Mouse (Mus musculus): ENCODE measurements around the gene Col12a1.

Gene Col12a1

DNA sequence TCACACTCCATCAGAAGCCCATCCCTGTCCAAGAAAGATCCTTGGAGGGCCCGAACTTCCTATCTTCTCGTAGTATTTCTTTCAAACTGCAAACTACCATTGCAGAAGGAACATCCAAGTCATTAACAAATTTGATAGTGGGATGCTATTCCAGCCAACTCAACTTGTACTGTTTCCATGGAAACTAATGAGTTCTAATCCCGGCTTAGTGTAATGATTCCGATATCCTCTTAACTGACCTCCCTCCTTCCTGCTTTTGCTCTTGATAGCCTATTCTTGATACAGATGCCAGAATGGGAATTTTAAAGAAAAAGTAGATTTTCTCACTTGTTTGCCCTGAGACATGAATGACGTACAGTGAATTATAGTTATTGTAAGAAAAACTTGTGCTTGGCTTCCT, 112.5 kb downstream of the Col12a1 start:
- in situ Hi-C loops (cut with MboI, MseI), result no loop called here

DNA sequence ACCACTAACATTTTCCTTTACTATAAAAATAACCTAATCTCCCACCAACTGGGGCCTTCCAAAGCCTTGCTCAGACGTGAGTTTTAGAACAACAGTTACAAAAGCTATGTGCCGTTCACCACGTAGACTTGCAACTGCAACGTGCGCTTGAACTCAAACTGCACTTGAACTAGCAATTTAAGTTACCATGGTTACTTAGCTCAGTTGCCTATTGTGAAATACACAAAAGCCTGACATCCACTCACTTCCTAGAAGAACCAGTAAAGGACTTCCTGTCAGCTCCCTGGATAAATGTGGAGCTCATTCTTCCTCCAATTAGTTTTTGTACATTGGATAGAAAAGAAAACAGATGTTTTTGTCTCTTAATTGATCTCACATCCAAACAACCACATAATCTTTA, 112.9 kb downstream of the Col12a1 start:
- in situ Hi-C loops (cut with MboI, MseI), result no loop called here

- in situ Hi-C loops (cut with MboI, MseI), result no loop called here
These were observed 114.1 kb downstream of the Col12a1 start for GRCm38 (mm10) chr9:79604546-79604945.

GRCm38 (mm10) chr9:79603448-79603847, 115.2 kb downstream of the Col12a1 start:
- in situ Hi-C loops (cut with MboI, MseI), result no loop called here

- in situ Hi-C loops (cut with MboI, MseI), result no loop called here
These were observed 118.4 kb downstream of the Col12a1 start for GRCm38 (mm10) chr9:79600237-79600570.

DNA sequence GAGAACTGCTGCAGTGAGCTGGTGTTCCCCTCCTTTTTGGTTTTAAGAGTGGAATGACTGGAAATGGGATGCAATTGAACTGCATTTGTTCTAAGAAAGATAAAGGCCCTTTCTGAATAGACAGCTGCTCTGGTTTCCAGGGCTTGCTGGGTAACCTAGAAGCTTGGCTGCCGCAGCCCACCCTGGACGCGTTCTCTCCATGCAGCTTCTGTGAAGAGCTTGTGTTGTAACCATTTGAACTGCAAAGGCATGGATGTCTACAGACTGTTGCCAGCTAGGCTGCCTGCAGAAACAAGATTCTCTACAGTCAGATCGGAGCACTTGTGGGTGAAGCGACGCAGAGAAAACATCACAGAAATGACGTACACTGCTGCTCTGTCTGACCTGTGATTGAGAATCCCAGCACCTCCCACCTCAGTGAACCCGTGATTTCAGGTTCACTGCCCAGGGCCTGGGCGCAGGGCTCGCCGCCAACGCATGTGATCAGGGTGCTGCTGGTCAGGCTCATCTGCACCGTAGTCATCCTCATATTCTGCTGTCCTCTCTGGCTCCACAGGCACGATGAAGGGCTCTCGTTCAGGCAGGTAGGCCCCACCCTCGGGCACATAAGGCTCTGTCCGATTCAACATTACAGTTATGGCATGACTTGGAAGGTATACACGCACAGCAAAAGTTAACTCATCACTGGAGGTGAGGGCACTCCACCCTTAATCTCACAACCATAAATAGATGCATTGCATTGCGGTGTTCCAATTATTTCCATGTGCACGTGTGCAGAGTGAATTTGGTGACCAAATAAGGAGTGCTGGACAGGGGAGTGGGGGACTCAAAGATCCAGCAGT, 119.0 kb downstream of the Col12a1 start:
- in situ Hi-C loops (cut with MboI, MseI), result no loop called here

- in situ Hi-C loops (cut with MboI, MseI), result no loop called here
These were observed 120.1 kb downstream of the Col12a1 start for GRCm38 (mm10) chr9:79598578-79598977.

- in situ Hi-C loops (cut with MboI, MseI), result no loop called here
These were observed 132.0 kb downstream of the Col12a1 start for GRCm38 (mm10) chr9:79586415-79587195.

- in situ Hi-C loops (cut with MboI, MseI), result no loop called here
These were observed 151.8 kb downstream of the Col12a1 start for GRCm38 (mm10) chr9:79566838-79567237.

GRCm38 (mm10) chr9:79553297-79553696, 165.3 kb downstream of the Col12a1 start:
- in situ Hi-C loops (cut with MboI, MseI), result no loop called here
